Mouse (Mus musculus): Measurements from ENCODE around the gene Npcd. TPM values are rescaled to one million over a fixed set of nuclear protein-coding genes. Genes with fewer than 3 reads are reported as not detected.

The Npcd gene
- 0.26 TPM in 1 of 2 replicates, not detected in the other for polyA plus RNA-seq (2014; fragmentation: Nextera tagmentation; extraction: Ambion mirVana)

DNA sequence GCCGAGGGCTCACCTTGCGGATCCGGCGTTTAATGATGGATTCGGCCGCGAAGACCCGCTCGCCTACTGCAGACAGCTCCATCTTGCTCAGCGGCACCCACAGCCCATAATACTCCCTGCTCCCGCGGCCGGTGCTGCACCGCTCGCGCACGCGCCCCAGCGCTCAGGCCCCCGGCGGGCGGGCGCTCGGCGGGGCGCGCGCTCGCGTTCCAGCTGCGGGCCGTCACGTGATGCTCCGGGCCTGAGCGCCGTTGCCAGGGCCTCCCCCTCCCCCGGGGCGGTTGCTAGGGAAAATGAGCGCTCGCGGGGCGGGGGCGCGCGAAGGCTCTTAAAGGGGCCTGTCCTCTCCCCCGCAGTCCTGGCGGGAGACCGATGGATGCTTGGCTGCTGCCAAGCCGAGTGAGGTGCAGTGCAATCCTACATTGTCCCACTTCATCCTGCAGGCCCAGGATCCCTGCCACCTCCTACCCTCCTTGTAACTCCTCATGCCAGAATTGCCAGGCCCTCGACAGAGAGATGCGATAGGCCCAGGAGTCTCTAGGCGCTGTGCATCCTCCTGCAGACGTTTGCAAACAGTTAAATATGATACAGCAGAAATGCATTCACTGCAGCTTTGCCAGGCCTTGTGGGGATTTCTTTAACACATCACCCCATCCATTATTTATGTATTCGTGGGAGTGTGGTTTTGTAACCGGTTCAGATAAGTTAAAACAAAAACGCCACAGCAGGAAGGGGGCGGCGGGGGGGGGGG, at the start of gene Npcd, which contains the start of gene Cbx6:
Gene Npcd, minus strand, starts transcription at position 108 of the 751 bp plus-strand sequence.
Gene Cbx6, minus strand, starts transcription at position 559 of the 751 bp plus-strand sequence.
- WGBS, result under 1% methylated on average over 51 of the region's 58 CpGs
- ATAC-seq (ENCODE audit: low FRiP score), result peak; percentile 89
- peaks cover 6% of the 10 kb centered on the region; the same call in 1 of the 2 replicates for H3K4me1 ChIP-seq (replicated peaks; ENCODE audit: control insufficient read depth, insufficient read depth, low read length)

DNA sequence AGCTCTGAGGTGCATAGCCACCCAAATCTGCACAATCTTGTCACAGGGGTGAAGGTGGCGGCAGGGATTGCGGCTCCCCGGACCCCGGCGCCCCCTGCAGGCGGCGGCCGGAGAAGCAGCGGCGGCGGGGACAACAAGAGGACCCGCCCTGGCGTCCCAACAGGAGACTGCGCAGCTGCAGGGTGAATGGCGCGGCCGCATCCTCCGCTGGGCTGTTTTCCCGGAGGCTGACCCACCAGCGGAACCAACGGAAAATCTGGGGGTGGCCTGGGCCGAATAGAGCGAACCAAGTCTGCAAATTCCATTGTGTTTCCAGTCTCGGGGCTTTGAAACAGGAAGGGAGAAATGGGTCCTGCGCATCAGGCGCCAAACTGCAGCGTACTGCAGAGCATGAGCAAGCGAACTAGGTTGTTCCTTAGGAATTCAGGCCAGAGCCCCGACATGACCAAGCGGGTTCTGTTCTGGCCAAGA, 49.4 kb upstream of the Npcd start:
- no peaks in the 10 kb centered on the region for H3K9me3 ChIP-seq (ENCODE audit: control insufficient read depth, low read length)
- H3K4me2 ChIP-seq (replicated peaks; ENCODE audit: low read depth, low read length), result peak overlapping the region; percentile 52
- no peaks in the 10 kb centered on the region for H3K4me1 ChIP-seq (replicated peaks; ENCODE audit: control insufficient read depth, insufficient read depth, low read length)
- WGBS, result under 1% methylated on average over 30 of the region's 30 CpGs
- no peaks in the 10 kb centered on the region for H3K36me3 ChIP-seq (ENCODE audit: control insufficient read depth, insufficient read depth, low read length)
- no peaks in the 10 kb centered on the region for H3K27me3 ChIP-seq (ENCODE audit: control insufficient read depth, insufficient read depth, low read length)
- peak overlapping the region; percentile 69 for H3K9ac ChIP-seq (ENCODE audit: low read depth, low read length)
- peak overlapping the region; percentile 37 for H3K4me3 ChIP-seq (ENCODE audit: low read depth, low read length)
- peak overlapping the region; percentile 78 for H3K27ac ChIP-seq (ENCODE audit: low read depth, low read length)
- DNase-seq (ENCODE audit: low spot score) (peak; percentile 97), ATAC-seq (ENCODE audit: low FRiP score) (peak; percentile 92)

More for the DNA sequence above, at the start of gene Npcd, which contains the start of gene Cbx6:
- Histone ChIP-seq H3K9ac (ENCODE audit: low read depth, low read length) (peak within 1 kb of the TSS; percentile 81), H3K27ac (ENCODE audit: low read depth, low read length) (peak within 1 kb of the TSS; percentile 87), H3K27me3 (ENCODE audit: control insufficient read depth, insufficient read depth, low read length) (no peaks in the 10 kb centered on the region), H3K36me3 (ENCODE audit: control insufficient read depth, insufficient read depth, low read length) (no peaks in the 10 kb centered on the region), H3K9me3 (ENCODE audit: control insufficient read depth, low read length) (no peaks in the 10 kb centered on the region), H3K4me2 (replicated peaks; ENCODE audit: low read depth, low read length) (peak within 1 kb of the TSS; percentile 86), H3K4me3 (ENCODE audit: low read depth, low read length) (peak within 1 kb of the TSS; percentile 70)
- DNase-seq (ENCODE audit: low spot score), result peak; percentile 99

DNA sequence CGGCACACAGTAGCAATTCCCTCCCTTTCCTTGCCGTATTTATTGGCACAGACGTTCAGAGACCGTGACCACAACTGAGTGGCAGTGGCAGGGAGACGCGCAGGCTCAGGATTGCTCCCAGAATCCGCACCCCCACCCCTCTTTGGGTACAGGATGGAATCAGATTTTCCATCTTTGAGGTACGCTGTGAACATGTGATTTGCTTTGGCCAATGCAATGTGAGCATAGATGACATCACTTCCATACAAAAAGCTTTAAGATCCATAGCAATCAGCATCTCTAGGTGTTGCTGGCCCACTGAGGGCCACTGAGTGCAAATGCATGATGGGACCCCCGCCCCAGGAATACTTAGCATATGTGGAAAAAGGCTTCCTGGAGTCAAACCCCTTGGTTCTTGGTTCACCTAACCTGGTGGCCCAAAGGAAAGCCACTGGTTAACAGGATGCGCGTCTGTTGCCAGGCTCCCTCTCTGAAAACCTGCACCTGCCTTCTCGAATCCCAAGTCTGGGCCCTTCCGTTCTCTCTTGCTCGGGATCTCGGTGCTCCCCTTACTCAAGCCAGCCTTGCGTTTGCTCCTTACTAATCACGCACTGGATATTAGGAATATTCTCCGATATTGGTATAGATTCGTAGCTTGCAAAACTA, 48.7 kb upstream of the Npcd start:
- H3K4me3 ChIP-seq (ENCODE audit: low read depth, low read length), result peak overlapping the region; percentile 37; the same call in 1 of the 2 replicates
- no peaks in the 10 kb centered on the region for H3K4me1 ChIP-seq (replicated peaks; ENCODE audit: control insufficient read depth, insufficient read depth, low read length)
- H3K36me3 ChIP-seq (ENCODE audit: control insufficient read depth, insufficient read depth, low read length), result no peaks in the 10 kb centered on the region
- WGBS, result 30% methylated on average over 19 of the region's 19 CpGs
- no peaks in the 10 kb centered on the region for H3K9me3 ChIP-seq (ENCODE audit: control insufficient read depth, low read length)
- no peak for DNase-seq (ENCODE audit: low spot score)
- ATAC-seq (ENCODE audit: low FRiP score), result peak; percentile 46
- H3K9ac ChIP-seq (ENCODE audit: low read depth, low read length), result peak overlapping the region; percentile 69
- H3K4me2 ChIP-seq (replicated peaks; ENCODE audit: low read depth, low read length), result peak overlapping the region; percentile 52
- no peaks in the 10 kb centered on the region for H3K27me3 ChIP-seq (ENCODE audit: control insufficient read depth, insufficient read depth, low read length)
- H3K27ac ChIP-seq (ENCODE audit: low read depth, low read length), result 0 out of 2 replicates have a peak overlapping the region, but pooled peaks have one; percentile 78

DNA sequence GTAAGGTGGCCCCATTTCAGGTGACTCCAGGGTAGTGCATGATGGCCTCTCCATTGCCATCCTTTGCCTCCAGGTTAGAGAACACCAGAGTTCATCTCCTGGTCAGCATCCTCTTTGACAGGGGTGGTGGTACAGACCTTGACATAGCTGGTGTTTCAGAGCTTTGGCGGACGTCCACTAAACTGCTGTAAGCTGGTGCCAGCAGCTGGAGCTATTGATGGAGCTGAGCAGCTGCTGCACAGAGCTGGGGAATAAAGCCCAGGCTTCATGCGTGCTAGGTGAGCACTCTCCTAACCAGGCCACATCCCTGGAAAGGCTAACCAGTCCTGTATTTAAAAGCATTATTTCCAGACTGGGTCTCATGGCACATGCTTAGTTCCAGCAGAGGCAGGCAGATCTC, 46.4 kb upstream of the Npcd start:
- Histone ChIP-seq H3K36me3 (ENCODE audit: control insufficient read depth, insufficient read depth, low read length) (no peaks in the 10 kb centered on the region), H3K4me1 (replicated peaks; ENCODE audit: control insufficient read depth, insufficient read depth, low read length) (no peaks in the 10 kb centered on the region), H3K4me3 (ENCODE audit: low read depth, low read length) (no peak overlapping the region), H3K4me2 (replicated peaks; ENCODE audit: low read depth, low read length) (no peak overlapping the region), H3K27ac (ENCODE audit: low read depth, low read length) (no peak overlapping the region), H3K27me3 (ENCODE audit: control insufficient read depth, insufficient read depth, low read length) (no peaks in the 10 kb centered on the region), H3K9me3 (ENCODE audit: control insufficient read depth, low read length) (no peaks in the 10 kb centered on the region), H3K9ac (ENCODE audit: low read depth, low read length) (no peak overlapping the region)
- ATAC-seq (ENCODE audit: low FRiP score) (no peak), DNase-seq (ENCODE audit: low spot score) (no peak)
- 82% methylated on average over 3 of the region's 3 CpGs for WGBS

DNA sequence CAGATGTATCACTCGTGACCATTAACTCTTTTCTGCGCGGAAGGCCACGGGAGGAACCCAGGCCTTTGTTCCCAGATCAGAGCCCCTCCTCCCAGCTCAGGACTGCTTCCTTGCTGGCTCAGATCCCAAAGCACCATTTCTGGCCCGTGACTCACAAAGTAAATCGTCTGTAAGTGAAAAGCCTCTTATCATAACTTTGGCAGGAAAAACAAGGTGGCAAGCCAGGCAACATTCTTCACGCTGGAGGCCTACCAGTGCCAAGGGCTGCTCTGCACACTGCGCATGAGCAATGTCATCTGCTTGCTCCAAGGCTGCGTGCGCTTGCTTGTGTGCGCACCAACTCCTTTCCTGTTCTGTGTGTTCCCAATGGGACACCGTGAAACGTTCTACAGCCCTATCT, 45.3 kb upstream of the Npcd start:
- 70% methylated on average over 13 of the region's 13 CpGs for WGBS
- Histone ChIP-seq H3K9ac (ENCODE audit: low read depth, low read length) (no peak overlapping the region), H3K4me2 (replicated peaks; ENCODE audit: low read depth, low read length) (no peak overlapping the region), H3K9me3 (ENCODE audit: control insufficient read depth, low read length) (no peaks in the 10 kb centered on the region), H3K4me1 (replicated peaks; ENCODE audit: control insufficient read depth, insufficient read depth, low read length) (no peaks in the 10 kb centered on the region), H3K4me3 (ENCODE audit: low read depth, low read length) (no peak overlapping the region), H3K27me3 (ENCODE audit: control insufficient read depth, insufficient read depth, low read length) (no peaks in the 10 kb centered on the region), H3K36me3 (ENCODE audit: control insufficient read depth, insufficient read depth, low read length) (no peaks in the 10 kb centered on the region), H3K27ac (ENCODE audit: low read depth, low read length) (no peak overlapping the region)
- ATAC-seq (ENCODE audit: low FRiP score) (no peak), DNase-seq (ENCODE audit: low spot score) (no peak)

DNA sequence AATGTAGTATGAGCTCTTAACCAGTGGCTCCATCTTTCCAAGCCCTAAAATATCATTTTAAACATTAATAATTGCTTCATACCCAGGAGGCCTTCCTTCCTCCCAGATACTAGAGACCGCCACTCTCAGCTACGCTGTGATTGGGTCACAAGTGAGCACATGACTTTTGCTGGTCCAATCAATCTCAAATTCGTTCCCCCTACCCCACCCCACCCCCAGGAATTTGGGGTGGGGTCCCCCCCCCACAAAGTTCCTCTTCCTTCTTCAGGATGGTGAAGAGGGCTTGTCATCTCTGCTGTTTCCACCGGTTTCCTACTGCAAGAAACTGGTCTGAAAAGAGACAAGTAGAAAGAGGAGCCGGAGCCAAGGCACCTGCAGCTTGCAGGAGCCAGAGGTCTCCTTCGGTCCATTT, 44.7 kb upstream of the Npcd start:
- Histone ChIP-seq H3K27me3 (ENCODE audit: control insufficient read depth, insufficient read depth, low read length) (no peaks in the 10 kb centered on the region), H3K36me3 (ENCODE audit: control insufficient read depth, insufficient read depth, low read length) (no peaks in the 10 kb centered on the region), H3K27ac (ENCODE audit: low read depth, low read length) (no peak overlapping the region), H3K4me3 (ENCODE audit: low read depth, low read length) (no peak overlapping the region), H3K4me1 (replicated peaks; ENCODE audit: control insufficient read depth, insufficient read depth, low read length) (no peaks in the 10 kb centered on the region), H3K4me2 (replicated peaks; ENCODE audit: low read depth, low read length) (no peak overlapping the region), H3K9me3 (ENCODE audit: control insufficient read depth, low read length) (no peaks in the 10 kb centered on the region), H3K9ac (ENCODE audit: low read depth, low read length) (no peak overlapping the region)
- WGBS, result 77% methylated on average over 6 of the region's 6 CpGs
- DNase-seq (ENCODE audit: low spot score) (no peak), ATAC-seq (ENCODE audit: low FRiP score) (no peak)

DNA sequence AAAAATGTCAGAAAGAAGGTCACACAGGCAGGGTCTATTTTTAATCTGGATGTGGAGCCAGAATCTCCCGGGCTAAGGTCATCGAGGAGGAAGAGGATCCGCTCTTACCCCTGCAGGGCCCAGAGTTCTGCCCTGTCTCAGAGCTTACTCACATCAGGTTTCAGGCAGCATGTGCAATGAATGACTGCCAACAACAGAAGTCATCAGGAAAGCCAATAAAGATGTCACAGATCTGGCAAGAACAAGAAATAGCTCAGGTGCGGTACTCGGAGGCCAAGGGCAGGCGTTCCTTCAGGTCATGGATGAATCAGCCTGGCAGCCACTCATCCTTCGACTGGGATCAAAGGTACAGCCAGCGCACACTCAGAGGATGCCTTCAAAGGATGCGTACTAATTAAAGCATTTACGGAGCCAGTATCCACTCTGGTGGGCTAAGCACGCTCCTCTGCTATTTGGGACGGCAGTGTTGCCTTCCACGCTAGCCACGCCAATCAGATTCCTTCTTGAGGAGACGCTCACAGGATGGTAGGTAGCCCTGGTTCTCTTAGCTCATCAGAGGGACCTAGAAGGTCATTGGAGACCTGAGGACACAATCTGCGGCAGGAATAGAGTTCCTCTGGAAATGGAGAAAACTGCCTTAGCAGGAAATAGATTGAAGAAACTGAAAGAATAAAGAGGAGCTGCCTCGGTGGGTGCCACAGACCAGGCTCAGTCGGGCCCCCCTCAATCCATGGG, 41.4 kb upstream of the Npcd start:
- no peak for ATAC-seq (ENCODE audit: low FRiP score)
- H3K4me2 ChIP-seq (replicated peaks; ENCODE audit: low read depth, low read length), result no peak overlapping the region
- WGBS, result 94% methylated on average over 18 of the region's 18 CpGs
- no peaks in the 10 kb centered on the region for H3K9me3 ChIP-seq (ENCODE audit: control insufficient read depth, low read length)
- no peak overlapping the region for H3K27ac ChIP-seq (ENCODE audit: low read depth, low read length)
- H3K4me1 ChIP-seq (replicated peaks; ENCODE audit: control insufficient read depth, insufficient read depth, low read length), result no peaks in the 10 kb centered on the region
- no peak for DNase-seq (ENCODE audit: low spot score)
- H3K27me3 ChIP-seq (ENCODE audit: control insufficient read depth, insufficient read depth, low read length), result no peaks in the 10 kb centered on the region
- H3K4me3 ChIP-seq (ENCODE audit: low read depth, low read length), result no peak overlapping the region
- no peak overlapping the region for H3K9ac ChIP-seq (ENCODE audit: low read depth, low read length)
- no peaks in the 10 kb centered on the region for H3K36me3 ChIP-seq (ENCODE audit: control insufficient read depth, insufficient read depth, low read length)

DNA sequence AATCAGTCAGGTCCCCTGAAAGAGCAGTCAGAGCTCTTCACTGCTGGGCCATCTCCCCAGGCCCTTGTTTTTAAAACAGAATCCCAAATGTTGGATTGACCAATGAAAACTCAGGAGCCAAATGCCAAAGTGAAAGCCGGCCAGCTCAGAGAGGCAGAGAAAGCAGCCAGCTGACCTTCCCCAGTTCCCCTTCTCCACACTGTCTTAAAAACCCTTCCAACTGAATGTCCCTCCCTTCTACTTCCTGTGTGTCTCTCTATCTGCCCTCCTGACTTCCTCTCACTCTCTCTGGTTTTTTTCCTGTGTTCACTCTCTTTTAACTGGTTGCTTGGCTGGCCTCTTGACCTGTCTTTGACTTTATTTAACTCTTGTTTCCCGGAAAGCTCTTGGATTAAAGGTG, 40.0 kb upstream of the Npcd start:
- no peak overlapping the region for H3K27ac ChIP-seq (ENCODE audit: low read depth, low read length)
- no peaks in the 10 kb centered on the region for H3K4me1 ChIP-seq (replicated peaks; ENCODE audit: control insufficient read depth, insufficient read depth, low read length)
- 74% methylated on average over 2 of the region's 2 CpGs for WGBS
- H3K9me3 ChIP-seq (ENCODE audit: control insufficient read depth, low read length), result no peaks in the 10 kb centered on the region
- no peak for ATAC-seq (ENCODE audit: low FRiP score)
- H3K4me3 ChIP-seq (ENCODE audit: low read depth, low read length), result no peak overlapping the region
- H3K36me3 ChIP-seq (ENCODE audit: control insufficient read depth, insufficient read depth, low read length), result no peaks in the 10 kb centered on the region
- no peak overlapping the region for H3K4me2 ChIP-seq (replicated peaks; ENCODE audit: low read depth, low read length)
- no peak for DNase-seq (ENCODE audit: low spot score)
- H3K9ac ChIP-seq (ENCODE audit: low read depth, low read length), result no peak overlapping the region
- no peaks in the 10 kb centered on the region for H3K27me3 ChIP-seq (ENCODE audit: control insufficient read depth, insufficient read depth, low read length)
